Mouse (Mus musculus) brain, embryonic 14.5 days (tissue): ENCODE data around the gene Lamc1. TPM values are rescaled to one million over a fixed set of nuclear protein-coding genes. Genes with fewer than 3 reads are reported as not detected.

ENCODE experiments used
- DNase-seq: peaks from one replicate; pipeline ENCODE4 v3.0.0-alpha.2; 2011; ENCODE audit warnings: low read depth
- CTCF ChIP-seq: fragments of 200-500 bp; IDR thresholded peaks from 2 replicates; pipeline ENCODE4 v1.5.1; 2012; ENCODE audit warnings: inconsistent platforms, mild to moderate bottlenecking, moderate library complexity, borderline replicate concordance; ENCODE audit not compliant: insufficient read depth, insufficient read length; ENCODE audit errors: extremely low read depth
- POLR2A ChIP-seq: fragments of 200-500 bp; IDR thresholded peaks from 2 replicates; pipeline ENCODE4 v1.6.1; 2012; ENCODE audit warnings: mild to moderate bottlenecking, inconsistent platforms, borderline replicate concordance; ENCODE audit not compliant: poor library complexity, insufficient read depth, insufficient read length, severe bottlenecking; ENCODE audit errors: extremely low read depth
- polyA plus RNA-seq: library from polyadenylated mRNA; depleted of rRNA; stranded (reverse); fragments of >200 nt; gene quantifications from 2 replicates; pipeline ENCODE4 v1.2.3, GENCODE M21; 2012; rRNA removed

Lamc1 gene
- polyA plus RNA-seq, 1 experiment, result 57.6 TPM

DNA sequence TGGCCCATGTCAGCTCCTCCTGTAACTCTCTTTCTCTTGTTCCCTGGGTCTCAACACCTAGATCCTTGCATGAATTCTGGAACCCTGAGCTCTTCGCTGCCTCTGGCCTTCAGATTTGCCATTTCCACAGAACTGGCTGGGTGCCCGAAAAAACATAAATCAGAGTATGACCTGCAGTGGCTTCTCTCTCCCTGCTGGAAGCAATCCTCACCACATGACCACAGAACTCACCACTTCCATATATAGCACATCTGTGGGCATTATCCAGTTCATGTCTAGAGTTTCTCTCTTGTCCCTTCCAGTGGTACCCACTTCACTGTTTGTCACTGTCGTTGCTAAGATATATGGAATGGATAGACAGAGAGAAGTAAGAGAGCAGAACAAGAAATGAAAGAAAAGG lies 159.3 kb downstream of the Lamc1 start:
- TF ChIP-seq CTCF (no peak), POLR2A (no peak)
- DNase-seq, result no peak

DNA sequence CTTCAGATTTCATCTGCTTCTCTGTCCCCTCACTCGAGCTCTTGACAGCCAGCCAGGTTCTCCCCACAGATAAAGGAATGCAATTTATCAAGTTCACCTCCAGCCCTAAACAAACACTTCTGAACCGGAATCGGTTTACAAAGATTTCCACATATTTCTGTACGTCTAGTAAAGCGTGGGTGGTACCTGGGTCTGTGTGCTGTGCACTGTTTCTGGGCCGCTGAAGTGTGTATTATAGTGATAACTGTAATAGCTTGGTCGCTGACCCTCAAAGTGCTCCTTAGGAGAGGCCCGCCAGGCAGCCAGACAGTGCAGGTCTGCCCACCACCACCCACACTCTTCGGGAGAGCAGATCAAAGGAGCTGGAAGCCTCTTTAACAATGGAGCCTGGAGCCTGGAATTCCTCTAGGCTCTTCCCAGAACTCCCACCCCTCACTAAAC lies 160.3 kb downstream of the Lamc1 start:
- DNase-seq, result no peak

DNA sequence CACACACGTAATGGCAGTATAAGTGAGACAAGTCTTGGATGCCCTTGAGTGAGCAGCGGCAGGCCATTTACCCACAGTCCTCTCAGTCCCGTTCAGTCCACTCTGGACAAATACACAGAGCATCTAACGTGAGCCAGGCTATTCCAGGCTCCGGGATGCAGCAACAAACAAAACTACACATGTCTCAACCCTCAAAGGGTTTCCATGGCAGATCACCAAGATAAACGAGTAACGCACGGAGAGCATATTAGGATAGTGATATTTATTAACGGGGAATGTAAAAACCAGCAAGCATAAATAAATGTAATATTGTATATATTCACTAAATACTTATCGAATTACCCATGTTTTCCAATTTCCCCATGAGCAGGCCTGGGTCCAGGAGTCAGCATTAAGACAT lies 161.6 kb downstream of the Lamc1 start:
- TF ChIP-seq POLR2A (no peak), CTCF (no peak)
- DNase-seq, result no peak

More for the DNA sequence above, 160.3 kb downstream of the Lamc1 start:
- TF ChIP-seq CTCF (no peak), POLR2A (no peak)

Other genes starting within 250 kb of the Lamc1 start
- 1.1 and 2.0 TPM in 2 replicates for gene Lamc2, start 146.3 kb downstream of the Lamc1 start, polyA plus RNA-seq
- 0.88 and 1.8 TPM in 2 replicates for gene Shcbp1l, start 92.4 kb upstream of the Lamc1 start, polyA plus RNA-seq
- 119 and 142 TPM in 2 replicates for gene Dhx9, start 154.9 kb upstream of the Lamc1 start, polyA plus RNA-seq
- 4.9 and 6.6 TPM in 2 replicates for gene Npl, start 217.3 kb upstream of the Lamc1 start, polyA plus RNA-seq